Mouse (Mus musculus) frontal cortex, adult 2 months (tissue): ENCODE measurements around the gene 4930486L24Rik. TPM values are rescaled to one million over a fixed set of nuclear protein-coding genes. Genes with fewer than 3 reads are reported as not detected.

Source experiments
- polyA plus RNA-seq: library from polyadenylated mRNA; depleted of rRNA; stranded (reverse); fragments of >200 nt; gene quantifications from 2 replicates; pipeline ENCODE4 v1.2.3, GENCODE M21; 2012; rRNA removed

The 4930486L24Rik gene
- polyA plus RNA-seq, 1 experiment, result 0.26 TPM

Other genes starting within 250 kb of the 4930486L24Rik start
- not detected in 2 replicates for gene BC051665, start 78.1 kb downstream of the 4930486L24Rik start, polyA plus RNA-seq
- gene Ctsll3, start 61.6 kb downstream of the 4930486L24Rik start, polyA plus RNA-seq, result not detected in 2 replicates
- 0.22 and 0.27 TPM in 2 replicates for gene Gm49392, start 32.4 kb upstream of the 4930486L24Rik start, polyA plus RNA-seq
- 1.8 and 2.2 TPM in 2 replicates for gene Ctla2b, start 33.0 kb upstream of the 4930486L24Rik start, polyA plus RNA-seq
- gene Tpbpb, start 40.4 kb upstream of the 4930486L24Rik start, polyA plus RNA-seq, result 3.9 and 11.2 TPM in 2 replicates
- gene Gm49393, start 71.1 kb upstream of the 4930486L24Rik start, polyA plus RNA-seq, result not detected in 2 replicates
- 3.2 and 4.8 TPM in 2 replicates for gene Gm49391, start 72.1 kb upstream of the 4930486L24Rik start, polyA plus RNA-seq
- 22.7 and 44.1 TPM in 2 replicates for gene Ctla2a, start 72.2 kb upstream of the 4930486L24Rik start, polyA plus RNA-seq
- 25.3 and 50.1 TPM in 2 replicates for gene Tpbpa, start 77.5 kb upstream of the 4930486L24Rik start, polyA plus RNA-seq
- gene Ctsj, start 141.5 kb upstream of the 4930486L24Rik start, polyA plus RNA-seq, result 1.8 and 11.0 TPM in 2 replicates
- gene Ctsq, start 176.2 kb upstream of the 4930486L24Rik start, polyA plus RNA-seq, result 0.20 and 0.21 TPM in 2 replicates